Mouse (Mus musculus): Measurements from ENCODE around the gene Cdca4. TPM values are rescaled to one million over a fixed set of nuclear protein-coding genes. Genes with fewer than 3 reads are reported as not detected.

The Cdca4 gene
- polyA plus RNA-seq, 1 experiment from 2014 or later = 206 TPM

DNA sequence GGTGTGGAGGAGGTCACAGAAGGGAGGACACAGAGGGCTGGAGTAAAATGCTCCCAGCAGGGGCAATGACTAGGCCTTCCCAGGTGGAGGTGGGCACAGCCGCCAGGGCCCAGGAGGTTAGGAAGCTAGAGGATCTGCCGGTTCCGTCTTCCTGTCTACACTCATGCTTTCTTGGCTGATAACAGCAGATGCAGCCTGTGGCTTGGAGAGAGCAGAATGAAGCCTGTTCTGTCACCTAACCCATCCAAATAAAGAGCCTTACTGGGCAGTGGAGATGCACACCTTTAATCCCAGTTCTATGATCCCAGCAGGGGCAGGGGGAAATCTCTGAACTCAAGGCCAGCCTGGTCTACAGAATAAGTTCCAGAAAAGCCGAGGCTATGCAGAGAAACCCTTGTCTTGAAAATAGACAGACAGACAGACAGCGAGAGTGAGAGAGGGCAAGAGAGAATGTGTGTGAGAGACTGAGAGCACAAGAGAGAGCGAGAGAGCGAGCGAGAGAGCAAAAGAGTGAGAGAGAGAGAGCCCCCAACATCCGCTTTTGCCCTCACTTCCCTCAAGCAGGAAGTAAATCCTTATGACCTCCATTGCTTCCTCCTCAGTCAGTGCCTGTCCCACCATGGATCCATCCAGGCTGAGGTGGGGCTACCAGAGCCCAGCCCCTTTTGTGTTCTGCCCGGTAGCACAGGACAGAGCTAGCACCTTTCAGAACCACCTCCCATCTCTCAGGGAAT lies 29.8 kb downstream of the Cdca4 start:
- DNase-seq (ENCODE audit: low spot score) = no peak
- Histone ChIP-seq H3K4me3 (no peak overlapping the region), H3K27ac (no peak overlapping the region), H3K27me3 (ENCODE audit: low read depth, poor library complexity, severe bottlenecking) (peaks cover 88% of the 10 kb centered on the region), H3K36me3 (no peaks in the 10 kb centered on the region), H3K9me3 (replicated peaks) (no peaks in the 10 kb centered on the region), H3K4me1 (peaks cover 59% of the 10 kb centered on the region)
- 84% methylated on average over 10 of the region's 10 CpGs for WGBS

DNA sequence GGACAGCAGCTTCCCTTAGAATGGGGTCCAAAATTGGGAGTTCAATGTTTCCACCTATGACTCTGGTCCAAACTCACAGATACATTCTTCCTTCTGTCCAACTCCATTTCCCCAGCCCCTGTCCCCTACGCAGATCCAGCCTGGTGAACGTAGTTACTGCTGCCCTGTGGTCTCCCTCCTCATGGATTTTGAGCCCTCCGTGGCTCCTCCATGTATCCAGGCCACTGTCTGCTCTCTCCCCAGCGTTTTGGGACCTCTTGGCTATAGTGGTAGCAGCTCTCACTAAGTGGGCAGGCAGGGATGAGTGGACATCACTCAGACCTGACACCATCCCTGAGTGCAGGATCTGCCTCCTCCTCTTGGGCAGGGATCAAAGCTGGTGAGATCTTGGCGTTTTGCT lies 30.5 kb downstream of the Cdca4 start:
- WGBS = 76% methylated on average over 5 of the region's 5 CpGs
- DNase-seq (ENCODE audit: low spot score) = no peak
- no peak overlapping the region for H3K27ac ChIP-seq
- H3K36me3 ChIP-seq = no peaks in the 10 kb centered on the region
- no peaks in the 10 kb centered on the region for H3K9me3 ChIP-seq (replicated peaks)
- H3K4me3 ChIP-seq = no peak overlapping the region
- peaks cover 81% of the 10 kb centered on the region for H3K27me3 ChIP-seq (ENCODE audit: low read depth, poor library complexity, severe bottlenecking)
- H3K4me1 ChIP-seq = peaks cover 62% of the 10 kb centered on the region

DNA sequence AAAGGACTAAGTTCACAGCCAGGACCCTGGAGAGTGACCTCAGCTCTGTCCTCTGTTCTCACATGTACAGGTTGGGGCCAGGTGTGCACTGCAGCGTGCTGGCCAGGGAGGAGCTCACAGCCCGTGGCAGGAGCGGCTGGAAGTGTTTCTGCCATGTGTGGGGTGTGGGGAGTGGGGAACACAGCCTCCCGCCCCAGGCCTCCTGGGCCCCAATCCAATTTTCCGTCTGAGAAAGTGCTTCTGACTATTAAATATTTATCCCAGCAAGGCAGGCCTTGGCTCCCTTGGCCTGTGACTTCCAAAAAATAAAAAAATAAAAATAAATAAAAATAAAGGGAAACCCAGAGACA lies 30.9 kb downstream of the Cdca4 start:
- peaks cover 77% of the 10 kb centered on the region for H3K27me3 ChIP-seq (ENCODE audit: low read depth, poor library complexity, severe bottlenecking)
- H3K4me1 ChIP-seq = peaks cover 59% of the 10 kb centered on the region
- no peak overlapping the region for H3K4me3 ChIP-seq
- DNase-seq (ENCODE audit: low spot score) = no peak
- no peaks in the 10 kb centered on the region for H3K9me3 ChIP-seq (replicated peaks)
- H3K27ac ChIP-seq = no peak overlapping the region
- no peaks in the 10 kb centered on the region for H3K36me3 ChIP-seq
- WGBS = 60% methylated on average over 5 of the region's 5 CpGs

DNA sequence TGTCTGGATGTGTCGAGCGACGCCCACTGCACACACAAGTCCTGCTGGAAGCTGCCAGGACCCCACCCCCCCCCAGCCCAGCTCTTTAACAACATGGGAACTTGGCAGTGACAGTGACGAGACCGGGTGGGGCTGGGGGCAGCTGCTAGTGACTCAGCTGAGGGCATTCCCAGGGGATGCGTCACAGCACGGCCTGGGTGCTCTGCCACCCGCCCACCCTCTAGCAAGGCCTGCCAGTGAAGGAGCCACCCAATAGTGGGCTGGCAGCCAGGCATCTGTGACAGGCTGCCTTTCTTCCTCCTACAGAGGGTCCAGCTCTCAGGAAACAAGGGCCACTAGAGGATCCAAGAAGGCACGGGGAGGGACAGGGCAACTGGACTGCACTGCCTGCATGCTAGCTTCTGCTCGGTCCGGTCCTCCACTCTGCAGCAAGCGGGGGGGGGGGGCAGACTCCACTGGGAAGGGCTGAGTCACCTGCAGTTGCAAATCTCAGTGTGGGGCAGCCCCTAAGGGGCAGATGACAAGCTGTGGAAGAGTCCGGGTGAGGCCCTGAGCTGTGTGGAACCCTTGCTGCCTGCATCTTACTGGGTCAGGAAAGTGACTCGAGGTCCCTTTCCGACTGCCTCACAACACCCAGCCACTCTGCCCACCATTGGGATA lies 31.4 kb downstream of the Cdca4 start:
- Histone ChIP-seq H3K4me3 (no peak overlapping the region), H3K27ac (no peak overlapping the region), H3K27me3 (ENCODE audit: low read depth, poor library complexity, severe bottlenecking) (peaks cover 72% of the 10 kb centered on the region), H3K36me3 (no peaks in the 10 kb centered on the region), H3K9me3 (replicated peaks) (no peaks in the 10 kb centered on the region), H3K4me1 (peaks cover 54% of the 10 kb centered on the region)
- 67% methylated on average over 15 of the region's 15 CpGs for WGBS
- DNase-seq (ENCODE audit: low spot score) = no peak

DNA sequence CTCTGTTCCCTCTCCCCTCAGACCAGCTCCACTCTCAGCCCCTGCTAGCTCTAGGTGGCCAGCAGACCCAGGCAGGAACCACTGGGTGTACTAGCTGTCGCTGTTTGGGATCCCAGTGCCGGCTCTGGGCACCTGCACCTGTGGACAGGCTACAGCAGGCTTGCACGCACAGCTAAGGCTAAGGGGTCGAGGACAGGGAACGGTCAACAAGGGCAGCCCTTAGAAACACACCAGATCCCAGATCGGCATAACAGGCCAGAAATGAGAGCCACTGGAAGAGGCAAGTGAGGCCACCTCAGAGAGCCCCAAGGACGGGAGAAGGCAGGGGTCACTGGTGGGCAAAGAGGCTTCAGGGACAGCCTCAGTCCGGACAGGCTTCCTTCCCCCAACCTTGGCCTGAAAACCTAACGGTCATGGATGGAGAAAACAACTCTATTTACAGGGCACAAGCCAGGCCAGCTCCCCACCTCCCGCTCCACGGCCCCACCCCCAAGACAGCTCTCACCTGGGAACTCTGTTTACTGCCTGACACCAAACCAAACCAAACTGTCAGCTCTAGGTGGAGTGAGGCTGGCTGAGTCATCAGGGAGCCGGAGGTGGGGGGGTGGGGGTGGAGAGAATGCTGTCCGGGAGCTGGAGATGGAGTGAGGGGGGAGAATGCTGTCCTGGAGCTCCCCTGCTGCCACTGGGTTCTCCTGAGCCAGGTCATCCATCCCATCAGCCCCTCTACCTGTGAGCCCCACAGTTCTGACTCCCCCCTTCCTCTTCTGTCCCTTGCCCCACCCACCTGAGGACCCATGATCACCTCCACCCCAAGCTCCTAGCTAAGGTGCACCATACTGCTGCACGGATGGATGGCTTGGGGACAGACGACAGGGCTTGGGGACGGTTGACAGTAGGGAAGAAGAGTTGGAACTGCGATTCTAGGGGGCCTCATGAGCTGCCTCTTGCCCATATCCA lies 32.4 kb downstream of the Cdca4 start:
- H3K4me1 ChIP-seq = peaks cover 44% of the 10 kb centered on the region
- peaks cover 64% of the 10 kb centered on the region for H3K27me3 ChIP-seq (ENCODE audit: low read depth, poor library complexity, severe bottlenecking)
- WGBS = 51% methylated on average over 17 of the region's 17 CpGs

DNA sequence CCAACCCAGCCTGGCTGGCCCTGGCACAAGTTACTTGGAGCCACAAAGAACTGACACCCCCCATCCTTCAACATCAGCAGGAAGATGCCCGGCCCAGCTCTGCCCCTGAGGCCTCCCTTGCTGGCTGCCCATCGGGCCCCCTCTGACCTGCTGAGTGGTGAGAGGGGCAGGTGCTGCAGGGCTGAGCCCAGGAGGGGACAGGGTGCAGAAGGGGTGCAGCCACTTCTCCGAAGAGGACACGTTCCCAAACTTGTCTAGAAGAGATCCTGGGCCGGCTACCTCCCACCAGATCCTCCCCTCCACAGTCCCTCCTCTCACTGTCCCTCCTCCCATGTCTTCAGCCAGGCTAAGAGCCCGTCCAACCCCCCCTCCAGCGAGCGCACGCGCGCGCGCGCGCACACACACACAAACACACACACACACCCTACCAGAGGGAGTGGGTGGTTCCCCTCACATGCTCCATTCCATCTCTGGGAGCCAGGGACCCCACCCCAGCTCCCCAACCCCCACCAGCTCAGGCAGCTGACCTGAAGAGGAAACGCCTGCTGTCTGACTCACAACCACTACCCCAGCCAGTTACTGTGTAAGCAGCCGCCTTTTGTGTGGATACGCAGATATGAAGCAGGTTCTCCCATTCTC lies 33.6 kb downstream of the Cdca4 start:
- Histone ChIP-seq H3K4me1 (peaks cover 43% of the 10 kb centered on the region), H3K27me3 (ENCODE audit: low read depth, poor library complexity, severe bottlenecking) (peaks cover 52% of the 10 kb centered on the region), H3K36me3 (no peaks in the 10 kb centered on the region), H3K9me3 (replicated peaks) (no peaks in the 10 kb centered on the region), H3K4me3 (no peak overlapping the region), H3K27ac (no peak overlapping the region)
- 63% methylated on average over 18 of the region's 18 CpGs for WGBS
- DNase-seq (ENCODE audit: low spot score) = no peak

More for the DNA sequence above, 32.4 kb downstream of the Cdca4 start:
- Histone ChIP-seq H3K4me3 (0 out of 2 replicates have a peak overlapping the region, but pooled peaks have one; percentile 1), H3K36me3 (no peaks in the 10 kb centered on the region), H3K9me3 (replicated peaks) (no peaks in the 10 kb centered on the region), H3K27ac (0 out of 2 replicates have a peak overlapping the region, but pooled peaks have one; percentile 19)
- no peak for DNase-seq (ENCODE audit: low spot score)

DNA sequence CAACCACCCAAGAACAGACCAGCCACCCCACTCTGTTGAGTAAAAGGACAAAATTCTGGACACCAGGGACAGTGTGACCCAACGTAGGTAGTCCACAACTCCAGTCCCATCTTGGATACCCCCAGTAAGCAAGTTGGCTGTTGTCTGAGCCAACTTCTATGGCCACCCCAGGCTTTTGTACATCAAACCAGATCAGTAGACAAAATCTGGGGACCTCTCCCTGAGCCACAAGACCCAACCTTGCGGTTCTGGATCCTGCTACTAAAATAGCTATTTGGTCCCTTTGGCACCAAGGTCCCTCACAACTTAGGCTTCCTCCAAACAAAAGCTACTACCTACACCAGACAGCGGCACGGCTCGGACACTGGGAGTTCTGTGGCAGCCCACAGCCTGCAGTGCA lies 34.2 kb downstream of the Cdca4 start:
- 86% methylated on average over 5 of the region's 5 CpGs for WGBS
- DNase-seq (ENCODE audit: low spot score) = no peak
- H3K4me1 ChIP-seq = peaks cover 38% of the 10 kb centered on the region
- no peak overlapping the region; the same call in 1 of the 2 replicates for H3K27ac ChIP-seq
- H3K36me3 ChIP-seq = no peaks in the 10 kb centered on the region
- H3K27me3 ChIP-seq (ENCODE audit: low read depth, poor library complexity, severe bottlenecking) = peaks cover 46% of the 10 kb centered on the region; the same call in 1 of the 2 replicates
- H3K9me3 ChIP-seq (replicated peaks) = no peaks in the 10 kb centered on the region
- H3K4me3 ChIP-seq = no peak overlapping the region

DNA sequence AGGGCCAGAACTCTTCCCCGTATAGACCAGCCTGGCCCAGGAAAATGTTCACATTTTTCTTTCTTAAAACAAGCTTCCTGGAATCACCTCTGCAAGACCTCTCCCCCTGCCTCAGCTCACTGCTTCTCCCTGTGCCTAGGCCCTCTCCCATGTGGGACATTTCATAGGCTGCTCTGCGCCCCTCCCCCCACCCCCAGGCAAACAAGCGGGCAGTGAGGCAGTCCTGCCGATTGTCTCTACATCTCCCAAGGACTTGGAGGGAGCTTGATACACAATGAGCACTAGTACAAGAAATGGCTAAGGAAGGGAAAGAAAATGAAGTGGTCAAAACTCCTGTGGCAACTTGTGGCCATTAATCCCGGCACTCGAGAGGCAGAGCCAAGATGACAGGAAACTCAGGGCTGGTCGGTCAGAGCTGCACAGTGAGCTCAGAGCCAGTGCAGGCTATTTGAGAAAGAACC lies 34.8 kb downstream of the Cdca4 start:
- peaks cover 38% of the 10 kb centered on the region for H3K4me1 ChIP-seq

DNA sequence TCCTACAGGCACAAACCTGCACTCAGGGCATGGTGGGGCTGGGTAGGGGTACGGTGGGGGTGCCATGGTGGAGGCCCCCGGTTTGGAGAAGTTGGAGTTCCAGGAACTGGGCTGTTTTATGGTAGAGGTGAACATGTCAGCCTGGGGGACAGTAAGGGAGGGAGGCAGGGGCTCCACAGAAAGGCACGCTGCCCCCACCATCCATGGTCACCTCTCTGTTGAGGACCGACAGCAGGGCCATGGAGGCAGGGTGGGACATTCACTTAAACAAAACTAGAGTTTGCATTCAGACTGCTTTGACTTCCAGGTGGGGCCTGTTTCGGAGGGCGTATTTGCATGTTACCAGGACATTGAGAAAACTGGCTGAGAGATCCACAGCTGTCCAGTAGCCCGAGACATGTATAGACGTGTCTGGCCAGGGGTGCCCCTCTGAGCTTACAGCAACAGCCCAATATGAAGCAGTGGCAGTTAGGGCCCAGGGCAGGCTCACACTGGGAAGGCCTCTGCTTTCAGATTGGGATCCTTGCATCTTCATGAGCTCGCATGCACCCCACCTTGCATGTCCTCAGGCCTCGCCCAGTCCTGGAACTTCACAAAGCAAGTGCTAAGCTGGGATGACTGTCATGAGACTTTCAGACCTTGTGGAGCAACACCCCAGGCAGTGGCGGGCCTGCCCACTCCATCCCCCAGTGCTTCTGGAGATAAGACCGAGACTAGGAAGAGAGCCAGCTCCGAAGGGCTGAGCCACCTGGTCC lies 35.4 kb downstream of the Cdca4 start:
- H3K36me3 ChIP-seq = no peaks in the 10 kb centered on the region
- DNase-seq (ENCODE audit: low spot score) = no peak
- no peak overlapping the region for H3K4me3 ChIP-seq
- 74% methylated on average over 13 of the region's 13 CpGs for WGBS
- H3K27me3 ChIP-seq (ENCODE audit: low read depth, poor library complexity, severe bottlenecking) = peaks cover 34% of the 10 kb centered on the region; the same call in 1 of the 2 replicates
- H3K27ac ChIP-seq = peak overlapping the region; percentile 44
- peaks cover 38% of the 10 kb centered on the region for H3K4me1 ChIP-seq
- H3K9me3 ChIP-seq (replicated peaks) = no peaks in the 10 kb centered on the region

More for the DNA sequence above, 34.8 kb downstream of the Cdca4 start:
- no peaks in the 10 kb centered on the region for H3K36me3 ChIP-seq
- no peak for DNase-seq (ENCODE audit: low spot score)
- no peak overlapping the region for H3K4me3 ChIP-seq
- 32% methylated on average over 7 of the region's 7 CpGs for WGBS
- H3K27ac ChIP-seq = peak overlapping the region; percentile 44
- H3K9me3 ChIP-seq (replicated peaks) = no peaks in the 10 kb centered on the region
- H3K27me3 ChIP-seq (ENCODE audit: low read depth, poor library complexity, severe bottlenecking) = peaks cover 40% of the 10 kb centered on the region; the same call in 1 of the 2 replicates

DNA sequence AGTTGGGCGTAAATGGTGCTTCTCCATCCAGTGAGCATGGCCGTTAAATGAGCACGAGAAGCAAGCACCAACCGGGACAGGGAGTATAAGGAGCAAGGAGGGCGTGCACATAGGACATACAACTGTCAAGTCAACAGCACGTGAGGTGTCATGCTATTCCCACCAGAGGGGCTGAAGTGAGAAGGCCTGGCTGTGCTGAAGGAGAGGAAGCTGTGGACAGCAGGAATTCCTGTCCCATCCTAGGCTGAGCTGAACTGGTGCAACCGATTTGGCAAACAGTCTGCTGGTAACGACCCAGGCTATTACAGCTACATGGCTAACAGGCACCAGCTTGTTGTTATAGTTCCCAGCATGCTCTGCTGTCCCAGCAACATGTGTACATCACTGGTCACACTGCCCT lies 38.2 kb downstream of the Cdca4 start:
- WGBS = 73% methylated on average over 8 of the region's 8 CpGs

DNA sequence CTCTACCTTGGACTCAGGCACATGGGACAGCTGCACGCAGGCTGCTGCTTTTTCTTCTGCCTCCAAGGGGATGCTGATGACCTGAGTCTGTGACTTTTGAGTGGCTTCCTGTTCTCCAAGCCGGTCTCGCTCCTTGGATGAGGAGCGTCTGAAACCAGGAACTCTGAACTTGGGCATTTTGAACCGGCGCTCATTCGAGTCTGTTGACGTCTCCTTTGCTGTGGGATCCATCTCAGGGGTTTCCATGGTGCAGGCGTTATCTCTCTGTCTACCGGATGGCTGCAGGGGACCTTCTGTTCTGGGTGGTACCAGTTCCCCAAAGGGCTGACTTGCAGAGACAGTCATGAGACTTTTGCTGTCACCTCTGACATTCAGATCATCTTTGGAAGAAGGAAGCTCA lies 54.7 kb downstream of the Cdca4 start:
- DNase-seq (ENCODE audit: low spot score) = no peak
- H3K27me3 ChIP-seq (ENCODE audit: low read depth, poor library complexity, severe bottlenecking) = no peaks in the 10 kb centered on the region
- 0 out of 2 replicates have a peak, but pooled peaks cover 3% of the 10 kb centered on the region for H3K4me1 ChIP-seq
- no peaks in the 10 kb centered on the region for H3K9me3 ChIP-seq (replicated peaks)
- no peak overlapping the region for H3K27ac ChIP-seq
- WGBS = 94% methylated on average over 10 of the region's 10 CpGs
- H3K4me3 ChIP-seq = no peak overlapping the region
- no peaks in the 10 kb centered on the region for H3K36me3 ChIP-seq

More for the DNA sequence above, 38.2 kb downstream of the Cdca4 start:
- Histone ChIP-seq H3K27ac (no peak overlapping the region), H3K36me3 (no peaks in the 10 kb centered on the region), H3K4me1 (peaks cover 25% of the 10 kb centered on the region), H3K4me3 (no peak overlapping the region), H3K9me3 (replicated peaks) (no peaks in the 10 kb centered on the region), H3K27me3 (ENCODE audit: low read depth, poor library complexity, severe bottlenecking) (peaks cover 9% of the 10 kb centered on the region; the same call in 1 of the 2 replicates)
- no peak for DNase-seq (ENCODE audit: low spot score)
